Mouse (Mus musculus) layer of hippocampus, adult 2 months (tissue): ENCODE measurements around the gene Ak6. TPM values are rescaled to one million over a fixed set of nuclear protein-coding genes. Genes with fewer than 3 reads are reported as not detected.
A peak's percentile ranks its signal among the peaks of the same experiment; 100 is the strongest.

Experiments
- DNase-seq, 2 experiments: peaks; one replicate each; pipeline ENCODE4 v3.0.0; 2022; ENCODE audit warnings: low spot score in 2 of 2
- H3K27ac ChIP-seq: fragments of 200-600 bp; 2 replicates; pipeline ENCODE4 v1.8.1; 2022
- H3K4me3 ChIP-seq: fragments of 200-600 bp; 2 replicates; pipeline ENCODE4 v1.8.1; 2022; ENCODE audit warnings: mild to moderate bottlenecking
- CTCF ChIP-seq: fragments of 200-600 bp; conservative IDR thresholded peaks from 2 replicates; pipeline ENCODE4 v1.8.1; 2022; ENCODE audit warnings: antibody characterized with exemption, mild to moderate bottlenecking, moderate library complexity
- total RNA-seq, 2 experiments: library from RNA; stranded (reverse); gene quantifications; 2 replicates each; pipeline ENCODE4 v1.2.3; 2021

The Ak6 gene
- total RNA-seq, 2 experiments from 2014 or later, result 90.7 to 91.6 TPM

DNA sequence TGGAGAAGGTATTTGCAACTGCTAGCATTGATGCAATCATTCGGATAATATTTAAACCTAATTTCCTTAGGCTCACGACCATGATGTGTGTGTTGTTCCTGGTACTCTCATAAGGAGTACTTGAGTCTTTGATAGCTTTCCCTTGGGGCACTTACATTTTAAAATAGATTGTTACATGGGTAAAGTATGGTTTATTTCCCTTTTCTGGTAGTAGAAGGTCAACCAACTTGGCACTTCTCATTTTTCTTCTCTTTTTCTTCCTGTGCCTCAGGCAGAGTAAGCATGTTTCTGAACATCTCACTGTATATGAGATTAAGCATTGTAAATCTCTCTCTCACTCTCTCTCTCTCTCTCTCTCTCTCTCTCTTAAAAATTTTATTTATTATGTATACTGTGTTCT, 32.1 kb downstream of the Ak6 start:
- Histone ChIP-seq H3K4me3 (no peak overlapping the region), H3K27ac (no peak overlapping the region)
- no peak for TF ChIP-seq CTCF
- no peak for DNase-seq

DNA sequence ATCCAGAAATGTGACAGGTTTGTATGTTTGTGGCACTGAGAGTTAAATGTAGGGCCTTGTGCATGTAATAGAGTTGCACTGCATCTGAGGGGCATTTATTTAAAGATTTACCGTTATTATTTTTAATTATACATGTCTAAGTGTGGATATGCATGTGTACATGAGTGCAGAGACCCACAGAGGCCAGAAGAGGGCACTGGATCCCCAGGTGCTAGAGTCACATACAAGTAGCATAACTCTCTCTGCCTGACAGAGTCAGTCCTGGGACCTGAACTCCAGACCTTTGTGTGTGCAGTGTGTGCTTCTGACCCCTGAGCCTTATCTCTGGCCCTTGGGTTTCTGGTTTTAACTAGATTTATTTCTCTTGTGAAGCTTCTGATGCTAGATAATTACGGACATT, 33.6 kb downstream of the Ak6 start:
- H3K27ac ChIP-seq, result no peak overlapping the region
- TF ChIP-seq CTCF, result peak; percentile 43
- DNase-seq, result no peak
- no peak overlapping the region for H3K4me3 ChIP-seq

DNA sequence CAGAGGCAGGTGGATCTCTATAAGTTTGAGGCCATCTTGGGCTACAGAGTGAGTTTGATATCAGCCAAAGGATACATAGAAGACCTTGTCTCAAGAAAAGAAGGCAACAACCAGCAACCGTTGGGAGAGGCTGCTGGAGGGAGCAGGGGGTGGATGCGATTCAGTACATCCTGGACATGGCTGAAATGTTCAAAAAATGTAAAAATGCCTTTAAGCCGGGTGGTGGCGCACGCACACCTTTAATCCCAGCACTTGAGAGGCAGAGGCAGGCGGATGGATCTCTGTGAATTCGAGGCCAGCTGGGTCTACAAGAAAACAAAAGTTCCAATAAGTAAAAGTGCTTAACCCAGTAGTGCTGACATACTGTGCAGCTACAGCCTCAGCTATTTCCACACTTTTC, 36.7 kb downstream of the Ak6 start:
- no peak overlapping the region for H3K27ac ChIP-seq
- no peak overlapping the region for H3K4me3 ChIP-seq
- no peak for TF ChIP-seq CTCF
- DNase-seq, result no peak

DNA sequence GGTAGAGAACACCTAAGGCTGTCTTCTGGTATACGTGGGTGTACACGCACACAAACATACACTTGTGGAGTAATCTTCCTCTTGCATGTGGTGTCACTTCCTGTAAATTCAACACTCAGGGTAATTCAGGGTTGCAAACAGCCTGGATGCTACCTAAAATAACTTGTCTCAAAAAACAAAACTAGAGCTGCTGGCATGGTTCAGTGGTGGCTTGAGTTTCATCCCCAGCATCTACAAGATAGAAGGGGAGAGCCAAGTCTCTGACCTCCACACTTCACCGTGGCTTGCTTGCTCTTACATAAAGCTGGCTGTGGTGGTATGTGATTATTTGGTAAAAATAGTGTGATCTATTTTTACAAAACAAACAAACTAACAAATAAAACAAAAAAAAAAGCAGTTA, 46.8 kb downstream of the Ak6 start:
- no peak for DNase-seq
- TF ChIP-seq CTCF, result no peak

DNA sequence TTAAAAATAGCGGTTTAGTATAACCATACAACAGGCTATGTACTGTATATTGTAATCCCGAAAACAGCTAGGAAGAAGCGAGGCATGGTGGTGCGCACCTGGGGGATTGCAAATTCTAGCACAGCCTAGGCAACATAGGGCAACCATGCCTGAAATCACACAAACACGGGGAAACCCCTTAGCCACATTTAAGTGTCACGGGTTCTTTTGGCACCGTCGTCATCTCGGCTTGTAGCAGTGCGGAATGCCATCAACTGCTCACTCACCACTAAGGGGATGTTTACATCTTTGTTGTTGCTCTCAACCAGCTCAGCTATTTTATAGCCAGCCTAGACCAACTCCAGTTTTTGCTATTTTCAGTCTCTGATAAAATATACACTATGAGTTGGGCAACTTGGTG, 48.1 kb downstream of the Ak6 start:
- Histone ChIP-seq H3K4me3 (no peak overlapping the region), H3K27ac (no peak overlapping the region)
- no peak for TF ChIP-seq CTCF
- DNase-seq, result no peak

More for the DNA sequence above, 46.8 kb downstream of the Ak6 start:
- no peak overlapping the region for H3K4me3 ChIP-seq
- no peak overlapping the region for H3K27ac ChIP-seq

DNA sequence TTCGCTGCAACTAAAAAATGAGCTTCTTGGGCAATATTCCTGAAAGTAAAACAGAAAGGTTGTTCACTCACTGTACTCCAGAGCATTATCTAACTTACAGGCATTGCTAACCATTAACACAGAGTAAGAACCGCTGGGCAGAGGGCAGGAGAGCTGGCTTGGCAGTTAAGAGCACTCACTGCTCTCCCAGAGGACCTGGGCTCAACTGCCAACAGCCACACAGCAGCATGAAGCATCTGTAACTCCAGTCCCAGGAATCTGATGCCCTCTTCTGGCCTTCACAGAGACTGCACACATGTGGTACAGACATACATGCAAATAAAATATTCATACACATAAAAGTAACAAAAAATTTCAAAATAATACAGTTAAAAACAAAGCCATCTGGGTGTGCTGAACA, 52.7 kb downstream of the Ak6 start:
- Histone ChIP-seq H3K4me3 (no peak overlapping the region), H3K27ac (no peak overlapping the region)
- TF ChIP-seq CTCF, result peak; percentile 46
- no peak for DNase-seq

DNA sequence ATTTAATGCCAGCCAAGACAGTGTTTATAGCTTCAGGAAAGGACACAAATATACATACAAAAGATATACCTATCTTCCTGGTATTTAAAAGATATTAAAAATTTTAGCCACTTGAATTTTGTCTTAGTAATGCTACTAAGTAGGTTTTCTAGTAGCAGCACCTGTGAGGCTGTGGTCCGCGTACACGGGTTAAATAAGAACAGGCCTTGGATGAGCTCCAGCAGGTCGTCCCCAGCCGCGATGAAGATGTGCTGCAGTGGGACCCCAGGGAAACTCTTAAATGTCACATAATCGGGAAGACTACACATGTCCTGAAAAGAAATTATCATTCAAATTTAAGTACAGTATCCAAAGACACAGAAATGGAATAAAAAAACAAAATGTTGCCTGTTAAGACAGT, 55.4 kb downstream of the Ak6 start:
- Histone ChIP-seq H3K27ac (no peak overlapping the region), H3K4me3 (no peak overlapping the region)
- DNase-seq, result no peak
- TF ChIP-seq CTCF, result no peak

DNA sequence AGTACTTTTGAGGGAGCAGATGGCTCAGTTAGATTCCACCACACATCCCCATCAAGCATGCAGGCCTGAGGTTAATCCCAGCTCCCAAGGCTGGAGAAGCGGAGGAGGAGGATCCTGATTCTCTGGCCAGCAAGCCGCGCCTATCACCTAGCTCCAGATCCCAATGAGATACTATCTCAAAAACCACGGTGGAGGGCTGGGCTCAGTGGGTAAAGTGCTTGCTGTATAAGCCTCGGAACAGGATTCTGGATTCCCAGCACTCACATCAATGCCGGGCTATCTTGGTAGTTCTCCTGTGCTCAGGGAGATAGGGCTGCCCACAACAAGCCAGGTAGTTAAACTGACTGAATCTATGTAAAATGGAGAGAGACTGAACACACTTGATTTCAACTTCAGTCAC, 64.7 kb downstream of the Ak6 start:
- DNase-seq, result no peak
- TF ChIP-seq CTCF, result no peak
- H3K27ac ChIP-seq, result no peak overlapping the region
- H3K4me3 ChIP-seq, result no peak overlapping the region

Other genes starting within 250 kb of the Ak6 start
- under 1 TPM; 0.18 to 0.49 TPM for gene Naip1, start 198.1 kb upstream of the Ak6 start, total RNA-seq
- gene Gtf2h2, start 158.4 kb upstream of the Ak6 start, total RNA-seq, result 10 to 100 TPM; 46.6 to 55.1 TPM
- gene Ocln, start 98.3 kb upstream of the Ak6 start, total RNA-seq, result 10 to 100 TPM; 10.6 to 13.0 TPM
- gene Marveld2, start 34.0 kb upstream of the Ak6 start, total RNA-seq, result 1 to 10 TPM; 1.3 to 1.6 TPM
- 10 to 100 TPM; 13.5 to 15.6 TPM for gene Rad17, start 72 bp downstream of the Ak6 start, total RNA-seq
- 10 to 100 TPM; 14.4 to 20.7 TPM for gene Taf9, start 600 bp downstream of the Ak6 start, total RNA-seq
- under 1 TPM; 0.20 to 0.23 TPM for gene Ccdc125, start 18.7 kb downstream of the Ak6 start, total RNA-seq
- gene Cdk7, start 80.0 kb downstream of the Ak6 start, total RNA-seq, result 10 to 100 TPM; 40.2 to 40.4 TPM
- 10 to 100 TPM; 51.1 to 56.0 TPM for gene Mrps36, start 93.7 kb downstream of the Ak6 start, total RNA-seq
- gene Cenph, start 124.9 kb downstream of the Ak6 start, total RNA-seq, result under 1 TPM in 1 of 2 experiments, not detected in 1; 0.38 TPM
- under 1 TPM; 0.29 to 0.90 TPM for gene Ccnb1, start 135.6 kb downstream of the Ak6 start, total RNA-seq
- 10 to 100 TPM; 34.8 to 37.4 TPM for gene Slc30a5, start 182.4 kb downstream of the Ak6 start, total RNA-seq